Mouse (Mus musculus) erythroblast, embryonic 14.5 days (primary cell): ENCODE results near the gene Ildr1. TPM values are rescaled to one million over a fixed set of nuclear protein-coding genes. Genes with fewer than 3 reads are reported as not detected.

Experiments
- H3K27me3 ChIP-seq: 2 replicates; pipeline ENCODE4 v1.6.1; 2012; ENCODE audit warnings: inconsistent platforms; ENCODE audit not compliant: control insufficient read depth
- H3K36me3 ChIP-seq: 2 replicates; pipeline ENCODE4 v1.6.1; 2012; ENCODE audit warnings: mild to moderate bottlenecking, inconsistent platforms; ENCODE audit not compliant: control insufficient read depth
- H3K4me1 ChIP-seq: 2 replicates; pipeline ENCODE4 v1.6.1; 2012; ENCODE audit warnings: inconsistent platforms; ENCODE audit not compliant: control insufficient read depth
- H3K4me3 ChIP-seq: replicated peaks from 2 replicates; pipeline ENCODE3; 2012; ENCODE audit warnings: moderate library complexity, mild to moderate bottlenecking, inconsistent platforms
- H3K9me3 ChIP-seq: 2 replicates; pipeline ENCODE4 v1.6.1; 2012; ENCODE audit warnings: low read length, inconsistent platforms, mixed read lengths; ENCODE audit not compliant: control insufficient read depth
- GATA1 ChIP-seq: IDR thresholded peaks from 2 replicates; pipeline ENCODE4 v1.6.1; 2012; ENCODE audit warnings: low read length, inconsistent platforms, mixed read lengths
- TAL1 ChIP-seq: IDR thresholded peaks from 3 replicates; pipeline ENCODE4 v1.6.1; 2012; ENCODE audit warnings: low read length, inconsistent platforms, mixed read lengths
- polyA plus RNA-seq: library from polyadenylated mRNA; stranded (reverse); fragments of >175 nt; gene quantifications from 2 replicates; pipeline ENCODE4 v1.2.3, GENCODE M21; 2012

Gene Ildr1
- polyA plus RNA-seq, 1 experiment = not detected

GRCm38 (mm10) chr16:36717481-36717880 is 23.7 kb downstream of the Ildr1 start:
- H3K4me1 ChIP-seq = no peaks in the 10 kb centered on the region
- TF ChIP-seq TAL1 (no peak), GATA1 (no peak)

GRCm38 (mm10) chr16:36718637-36719036 is 24.9 kb downstream of the Ildr1 start:
- Histone ChIP-seq H3K27me3 (no peaks in the 10 kb centered on the region; the same call in none of the 2 replicates), H3K36me3 (no peaks in the 10 kb centered on the region), H3K4me3 (no peak overlapping the region), H3K9me3 (no peaks in the 10 kb centered on the region), H3K4me1 (no peaks in the 10 kb centered on the region)
- TF ChIP-seq TAL1 (no peak; the same call in 2 of the 3 replicates), GATA1 (no peak)

More at GRCm38 (mm10) chr16:36717481-36717880, 23.7 kb downstream of the Ildr1 start:
- Histone ChIP-seq H3K27me3 (no peaks in the 10 kb centered on the region; the same call in none of the 2 replicates), H3K36me3 (no peaks in the 10 kb centered on the region), H3K4me3 (no peak overlapping the region), H3K9me3 (no peaks in the 10 kb centered on the region)

GRCm38 (mm10) chr16:36720194-36721055 is 26.6 kb downstream of the Ildr1 start:
- Histone ChIP-seq H3K4me1 (no peaks in the 10 kb centered on the region), H3K27me3 (no peaks in the 10 kb centered on the region; the same call in none of the 2 replicates), H3K9me3 (no peaks in the 10 kb centered on the region), H3K36me3 (no peaks in the 10 kb centered on the region), H3K4me3 (no peak overlapping the region)
- TF ChIP-seq TAL1 (no peak), GATA1 (no peak)

- no peaks in the 10 kb centered on the region for H3K9me3 ChIP-seq
- H3K4me1 ChIP-seq = no peaks in the 10 kb centered on the region
- no peak for TF ChIP-seq TAL1
- no peak for TF ChIP-seq GATA1
- no peaks in the 10 kb centered on the region; the same call in none of the 2 replicates for H3K27me3 ChIP-seq
- no peaks in the 10 kb centered on the region for H3K36me3 ChIP-seq
- H3K4me3 ChIP-seq = no peak overlapping the region
Observed at GRCm38 (mm10) chr16:36722739-36723138, 29.0 kb downstream of the Ildr1 start.

GRCm38 (mm10) chr16:36723880-36724443 is 30.2 kb downstream of the Ildr1 start:
- H3K4me3 ChIP-seq = no peak overlapping the region
- H3K36me3 ChIP-seq = no peaks in the 10 kb centered on the region
- no peaks in the 10 kb centered on the region for H3K4me1 ChIP-seq
- TF ChIP-seq GATA1 (no peak), TAL1 (no peak)
- no peaks in the 10 kb centered on the region for H3K9me3 ChIP-seq
- no peaks in the 10 kb centered on the region; the same call in none of the 2 replicates for H3K27me3 ChIP-seq

GRCm38 (mm10) chr16:36728959-36729358 is 35.2 kb downstream of the Ildr1 start:
- no peaks in the 10 kb centered on the region for H3K36me3 ChIP-seq
- no peaks in the 10 kb centered on the region for H3K27me3 ChIP-seq
- no peaks in the 10 kb centered on the region for H3K4me1 ChIP-seq
- no peak overlapping the region for H3K4me3 ChIP-seq
- TF ChIP-seq TAL1 (no peak), GATA1 (no peak)
- H3K9me3 ChIP-seq = no peaks in the 10 kb centered on the region

GRCm38 (mm10) chr16:36732572-36732971 is 38.8 kb downstream of the Ildr1 start:
- Histone ChIP-seq H3K27me3 (no peaks in the 10 kb centered on the region), H3K4me3 (no peak overlapping the region), H3K4me1 (no peaks in the 10 kb centered on the region), H3K36me3 (no peaks in the 10 kb centered on the region), H3K9me3 (no peaks in the 10 kb centered on the region)
- TF ChIP-seq TAL1 = no peak
- TF ChIP-seq GATA1 = no peak

- Histone ChIP-seq H3K9me3 (no peaks in the 10 kb centered on the region), H3K36me3 (no peaks in the 10 kb centered on the region), H3K4me3 (no peak overlapping the region), H3K4me1 (no peaks in the 10 kb centered on the region), H3K27me3 (no peaks in the 10 kb centered on the region)
- no peak for TF ChIP-seq GATA1
- no peak for TF ChIP-seq TAL1
Observed at GRCm38 (mm10) chr16:36733827-36734226, 40.0 kb downstream of the Ildr1 start.

GRCm38 (mm10) chr16:36735421-36735820 is 41.6 kb downstream of the Ildr1 start:
- TF ChIP-seq GATA1 (no peak), TAL1 (no peak)
- no peak overlapping the region for H3K4me3 ChIP-seq

More at GRCm38 (mm10) chr16:36735421-36735820, 41.6 kb downstream of the Ildr1 start:
- Histone ChIP-seq H3K36me3 (no peaks in the 10 kb centered on the region), H3K27me3 (no peaks in the 10 kb centered on the region), H3K4me1 (no peaks in the 10 kb centered on the region), H3K9me3 (no peaks in the 10 kb centered on the region)
